ENCODE assay signal across 26 mouse cellular contexts in genomic region chr9:85745566-85745965, GRCm38 (mm10). TPM values are rescaled to one million over a fixed set of nuclear protein-coding genes. Genes with fewer than 3 reads are reported as not detected.
DNase-seq lines count a peak whose midpoint lies in the region; ATAC-seq and TF ChIP-seq lines count a peak whose summit lies in the region.
"Had no signal": no experiment of that assay in that cellular context is flagged by ENCODE, and none has a peak within 500 bp of the region (broad histone marks: within the 10 kb centered on the region; RNA-seq: fewer than 3 reads in every experiment).

No protein-coding gene starts in this region.

- H3K9me3 ChIP-seq in heart, embryonic 11.5 days (replicated peaks; ENCODE audit: control insufficient read depth, low read length) = no peaks in the 10 kb centered on the region
- no peaks in the 10 kb centered on the region for H3K9me3 ChIP-seq in heart, embryonic 16.5 days (replicated peaks; ENCODE audit: control insufficient read depth, low read length)
- no peaks in the 10 kb centered on the region for H3K9me3 ChIP-seq in heart, embryonic 10.5 days
- H3K9me3 ChIP-seq in midbrain, embryonic 11.5 days (ENCODE audit: control insufficient read depth, low read length) = no peaks in the 10 kb centered on the region
- no peaks in the 10 kb centered on the region for H3K9me3 ChIP-seq in midbrain, postnatal 0 days (ENCODE audit: low read length)
- H3K9me3 ChIP-seq: forebrain, embryonic 13.5 days; hindbrain, embryonic 13.5 days; liver, embryonic 13.5 days; midbrain, embryonic 15.5 days; neural tube, embryonic 12.5 days had no signal

- H3K4me1 ChIP-seq in heart, embryonic 11.5 days (ENCODE audit: control insufficient read depth, insufficient read depth, low read length) = peaks cover 15% of the 10 kb centered on the region
- H3K4me1 ChIP-seq in heart, embryonic 16.5 days (ENCODE audit: control insufficient read depth, insufficient read depth, low read length) = peaks cover 28% of the 10 kb centered on the region
- peaks cover 13% of the 10 kb centered on the region for H3K4me1 ChIP-seq in heart, embryonic 10.5 days
- peaks cover 6% of the 10 kb centered on the region; the same call in 1 of the 2 replicates for H3K4me1 ChIP-seq in midbrain, embryonic 11.5 days (ENCODE audit: control insufficient read depth, insufficient read depth, low read length)
- peaks cover 6% of the 10 kb centered on the region; the same call in 1 of the 2 replicates for H3K4me1 ChIP-seq in midbrain, postnatal 0 days (ENCODE audit: insufficient read depth, low read length)

- no peak overlapping the region; the same call in 1 of the 2 replicates for H3K4me2 ChIP-seq in heart, embryonic 11.5 days
- H3K4me2 ChIP-seq in heart, embryonic 16.5 days (ENCODE audit: low read depth, low read length) = peak overlapping the region; percentile 27
- no peak overlapping the region for H3K4me2 ChIP-seq in midbrain, embryonic 11.5 days
- H3K4me2 ChIP-seq in midbrain, postnatal 0 days (ENCODE audit: low read depth, low read length, poor library complexity, severe bottlenecking) = no peak overlapping the region
- H3K4me2 ChIP-seq: forebrain, embryonic 13.5 days; hindbrain, embryonic 13.5 days; liver, embryonic 13.5 days; midbrain, embryonic 15.5 days; neural tube, embryonic 12.5 days had no signal

- H3K27me3 ChIP-seq in heart, embryonic 11.5 days (ENCODE audit: control insufficient read depth, insufficient read depth, low read length) = no peaks in the 10 kb centered on the region
- no peaks in the 10 kb centered on the region for H3K27me3 ChIP-seq in heart, embryonic 16.5 days (ENCODE audit: control insufficient read depth, insufficient read depth, low read length)
- H3K27me3 ChIP-seq in heart, embryonic 10.5 days (ENCODE audit: insufficient read depth, poor library complexity, severe bottlenecking) = no peaks in the 10 kb centered on the region
- H3K27me3 ChIP-seq in midbrain, embryonic 11.5 days (ENCODE audit: control insufficient read depth, insufficient read depth, low read length) = no peaks in the 10 kb centered on the region
- no peaks in the 10 kb centered on the region for H3K27me3 ChIP-seq in midbrain, postnatal 0 days (ENCODE audit: insufficient read depth, low read length)
- H3K27me3 ChIP-seq: forebrain, embryonic 13.5 days; hindbrain, embryonic 13.5 days; liver, embryonic 13.5 days; midbrain, embryonic 15.5 days; neural tube, embryonic 12.5 days had no signal

- no peak overlapping the region for H3K4me3 ChIP-seq in heart, embryonic 11.5 days (ENCODE audit: low read depth, low read length)
- no peak overlapping the region for H3K4me3 ChIP-seq in heart, embryonic 16.5 days (ENCODE audit: low read length)
- H3K4me3 ChIP-seq in heart, embryonic 10.5 days = no peak overlapping the region
- H3K4me3 ChIP-seq in midbrain, embryonic 11.5 days (ENCODE audit: low read depth, low read length) = no peak overlapping the region
- H3K4me3 ChIP-seq in midbrain, postnatal 0 days (ENCODE audit: low read depth, low read length) = no peak overlapping the region
- H3K4me3 ChIP-seq: forebrain, embryonic 13.5 days; hindbrain, embryonic 13.5 days; liver, embryonic 13.5 days; midbrain, embryonic 15.5 days; neural tube, embryonic 12.5 days had no signal

- peaks cover 5% of the 10 kb centered on the region; the same call in 1 of the 2 replicates for H3K36me3 ChIP-seq in heart, embryonic 11.5 days (ENCODE audit: control insufficient read depth, insufficient read depth, low read length)
- no peaks in the 10 kb centered on the region for H3K36me3 ChIP-seq in heart, embryonic 16.5 days (ENCODE audit: control insufficient read depth, insufficient read depth)
- peaks cover 24% of the 10 kb centered on the region for H3K36me3 ChIP-seq in heart, embryonic 10.5 days
- H3K36me3 ChIP-seq in midbrain, embryonic 11.5 days (ENCODE audit: control insufficient read depth, insufficient read depth, low read length) = no peaks in the 10 kb centered on the region
- H3K36me3 ChIP-seq in midbrain, postnatal 0 days (ENCODE audit: insufficient read depth, low read length) = peaks cover 4% of the 10 kb centered on the region
- H3K36me3 ChIP-seq: midbrain, embryonic 15.5 days had no signal

- no peak for DNase-seq in heart, postnatal 25 days (ENCODE audit: low spot score)
- no peak for DNase-seq in heart, embryonic 10.5 days (ENCODE audit: low spot score)
- peak; percentile 39 for DNase-seq in midbrain, embryonic 11.5 days (ENCODE audit: low spot score, missing footprints)
- no peak for DNase-seq in midbrain, postnatal 0 days (ENCODE audit: low spot score)
- DNase-seq in spleen, adult 18-20 months = no peak
- DNase-seq: adrenal gland, postnatal 14 days; cerebellum, adult 11 months; cerebellum, adult 9-10 months; cerebellum, postnatal 36 days; gastrocnemius, postnatal 25 days; kidney, adult 8-10 months; kidney, postnatal 10 days; layer of hippocampus, postnatal 36 days; left cerebral cortex, postnatal 4 days; liver, embryonic 13.5 days; lung, postnatal 10 days; right cerebral cortex, adult 18-20 months; thymus, adult 2 months; thymus, postnatal 36 days had no signal

- H3K27ac ChIP-seq in heart, embryonic 11.5 days (ENCODE audit: low read depth, low read length) = peak overlapping the region; percentile 46
- peak overlapping the region; percentile 73 for H3K27ac ChIP-seq in heart, embryonic 16.5 days (ENCODE audit: low read length)
- H3K27ac ChIP-seq in heart, embryonic 10.5 days = no peak overlapping the region
- no peak overlapping the region for H3K27ac ChIP-seq in midbrain, embryonic 11.5 days (ENCODE audit: low read depth, low read length)
- no peak overlapping the region for H3K27ac ChIP-seq in midbrain, postnatal 0 days (ENCODE audit: low read depth, low read length)
- H3K27ac ChIP-seq: forebrain, embryonic 13.5 days; hindbrain, embryonic 13.5 days; liver, embryonic 13.5 days; midbrain, embryonic 15.5 days; neural tube, embryonic 12.5 days had no signal

- H3K9ac ChIP-seq in heart, embryonic 11.5 days (ENCODE audit: low read depth, low read length) = no peak overlapping the region
- no peak overlapping the region for H3K9ac ChIP-seq in heart, embryonic 16.5 days (ENCODE audit: low read length)
- no peak overlapping the region for H3K9ac ChIP-seq in midbrain, embryonic 11.5 days (ENCODE audit: low read length)
- H3K9ac ChIP-seq in midbrain, postnatal 0 days (replicated peaks; ENCODE audit: low read length, poor library complexity, severe bottlenecking) = no peak overlapping the region
- H3K9ac ChIP-seq: forebrain, embryonic 13.5 days; hindbrain, embryonic 13.5 days; liver, embryonic 13.5 days; midbrain, embryonic 15.5 days; neural tube, embryonic 12.5 days had no signal

- 74% methylated on average over 2 of the region's 2 CpGs for WGBS in heart, embryonic 11.5 days (ENCODE audit: insufficient replicate concordance)
- WGBS in heart, embryonic 16.5 days = 65% methylated on average over 2 of the region's 2 CpGs
- WGBS in heart, embryonic 10.5 days = 76% methylated on average over 2 of the region's 2 CpGs
- 91% methylated on average over 2 of the region's 2 CpGs for WGBS in midbrain, embryonic 11.5 days
- 94% methylated on average over 2 of the region's 2 CpGs for WGBS in midbrain, postnatal 0 days

- no peak for TF ChIP-seq CTCF in midbrain, postnatal 0 days (IDR thresholded peaks at IDR 0.05)

- intact Hi-C loops in heart, postnatal 25 days (cut with DNase I) = no loop called here

- no peak for ATAC-seq in heart, embryonic 11.5 days (replicated peaks; ENCODE audit: insufficient number of reproducible peaks, low FRiP score, low TSS enrichment)
- ATAC-seq in heart, embryonic 16.5 days (replicated peaks; ENCODE audit: extremely low read depth, insufficient read depth, low FRiP score) = no peak
- ATAC-seq in midbrain, embryonic 11.5 days (ENCODE audit: low FRiP score) = no peak
- no peak for ATAC-seq in midbrain, postnatal 0 days (ENCODE audit: low FRiP score)
- ATAC-seq: forebrain, embryonic 13.5 days; intestine, embryonic 16.5 days; midbrain, embryonic 15.5 days had no signal

RNA-seq across cellular contexts. Expression of gene Ibtk, which starts 3.6 kb away (rescaled TPM):
- polyA plus RNA-seq in heart, embryonic 11.5 days (2014; fragmentation: Nextera tagmentation; extraction: Ambion mirVana) = 33.0 and 37.6 TPM in 2 replicates
- total RNA-seq in heart, postnatal 25 days (2021) = 10 to 100 TPM; 35.6 to 37.6 TPM
- 21.3 and 21.7 TPM in 2 replicates for polyA plus RNA-seq in heart, embryonic 16.5 days (2015; fragmentation: Nextera tagmentation; extraction: Ambion mirVana)
- 27.5 and 30.7 TPM in 2 replicates for polyA plus RNA-seq in heart, embryonic 10.5 days (2016; fragmentation: Nextera tagmentation; extraction: Ambion mirVana)
- 42.5 and 46.4 TPM in 2 replicates for polyA plus RNA-seq in midbrain, embryonic 11.5 days (2014; fragmentation: Nextera tagmentation; extraction: Ambion mirVana)
- total RNA-seq in midbrain, postnatal 0 days (2014; rRNA removed) = 21.3 and 24.6 TPM in 2 replicates
- polyA plus RNA-seq in midbrain, postnatal 0 days (2015; fragmentation: Nextera tagmentation; extraction: Ambion mirVana) = 15.8 and 17.1 TPM in 2 replicates

Comparison
In these comparisons a context has a peak if more than half of its experiments do, and no peak if none do; other contexts are left out.
1. H3K27ac ChIP-seq: peak in heart, embryonic 11.5 days (single experiment) and heart, embryonic 16.5 days (single experiment); none in heart, embryonic 10.5 days (single experiment), midbrain, embryonic 11.5 days (single experiment) and midbrain, postnatal 0 days (single experiment).